Mouse (Mus musculus): ENCODE data around the gene Sec14l2.

DNA sequence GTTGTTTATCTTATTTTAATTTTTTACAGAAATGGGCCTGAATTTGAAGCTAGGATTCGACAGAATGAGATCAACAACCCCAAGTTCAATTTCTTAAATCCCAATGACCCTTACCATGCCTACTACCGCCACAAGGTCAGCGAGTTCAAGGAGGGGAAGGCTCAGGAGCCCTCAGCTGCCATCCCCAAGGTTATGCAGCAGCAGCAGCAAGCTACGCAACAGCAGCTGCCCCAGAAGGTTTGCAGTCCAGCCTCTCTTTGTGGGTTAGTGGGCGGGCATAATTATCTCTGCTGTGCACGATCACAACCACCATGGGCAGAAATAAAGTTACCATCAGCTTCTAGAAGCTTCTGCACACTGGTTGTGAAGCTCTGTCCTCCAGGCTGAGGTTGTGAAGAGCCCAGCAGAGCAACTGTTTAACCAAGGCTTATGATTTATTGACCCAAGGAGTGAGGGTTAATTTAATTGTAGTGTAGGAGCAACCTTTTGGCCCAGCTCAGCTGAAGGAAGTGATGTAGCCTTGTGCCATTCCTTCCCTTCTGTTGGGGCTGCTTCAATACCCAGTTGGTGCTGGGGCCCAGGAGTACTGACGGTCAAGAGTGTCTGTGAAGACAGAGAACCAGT is 43.4 kb upstream of the Sec14l2 start:
- no peak for TF ChIP-seq CTCF (IDR thresholded peaks at IDR 0.05; ENCODE audit: low read depth)
- no peak for TF ChIP-seq EP300 (optimal IDR thresholded peaks at IDR 0.05)
